Mouse (Mus musculus) liver, embryonic 14.5 days (tissue): ENCODE measurements around the gene Gadl1. TPM values are rescaled to one million over a fixed set of nuclear protein-coding genes. Genes with fewer than 3 reads are reported as not detected.

Experiments
- ATAC-seq: fragments of 200-750 bp; cut with Nextera tagmentation; 2 replicates; pipeline ENCODE4 v1.8.0; 2017; ENCODE audit warnings: moderate number of reproducible peaks, mild to moderate bottlenecking, moderate library complexity; ENCODE audit not compliant: insufficient read depth
- DNase-seq, 3 experiments: peaks; one replicate each; pipeline ENCODE4 v3.0.0-alpha.2; 2012 to 2013; ENCODE audit warnings: low read depth in 3 of 3, low spot score in 3 of 3
- H3K27ac ChIP-seq: fragments of 300-500 bp; sonication (generic); 2 replicates; pipeline ENCODE4 v1.5.1; 2014; ENCODE audit warnings: moderate library complexity, mild to moderate bottlenecking, control low read depth, inconsistent platforms
- H3K27me3 ChIP-seq: fragments of 300-500 bp; sonication (generic); 2 replicates; pipeline ENCODE4 v1.6.1; 2014; ENCODE audit warnings: mild to moderate bottlenecking, low read length, moderate library complexity; ENCODE audit not compliant: control insufficient read depth, insufficient read depth
- H3K36me3 ChIP-seq: fragments of 300-500 bp; sonication (generic); replicated peaks from 2 replicates; pipeline ENCODE4 v1.6.1; 2014; ENCODE audit warnings: low read depth; ENCODE audit not compliant: control insufficient read depth, insufficient read depth
- H3K4me1 ChIP-seq, 2 experiments: fragments of 200-500 bp in 1 of 2; fragments of 300-500 bp in 1 of 2; sonication (generic) in 1 of 2; replicated peaks; 2 replicates each; pipeline ENCODE4 v1.6.1; 2012 to 2014; ENCODE audit warnings: antibody characterized with exemption in 1 of 2, inconsistent platforms in 1 of 2, low read length in 1 of 2; ENCODE audit not compliant: control insufficient read depth in 2 of 2, insufficient read depth in 2 of 2
- H3K4me2 ChIP-seq: fragments of 300-500 bp; sonication (generic); 2 replicates; pipeline ENCODE4 v1.6.1; 2014; ENCODE audit warnings: low read depth, mild to moderate bottlenecking, control low read depth, moderate library complexity
- H3K4me3 ChIP-seq, 2 experiments: fragments of 200-500 bp in 1 of 2; fragments of 300-500 bp in 1 of 2; sonication (generic) in 1 of 2; 2 replicates each; pipeline ENCODE4 v1.5.1; 2012 to 2014; ENCODE audit warnings: low read depth in 2 of 2, low read length in 2 of 2, mild to moderate bottlenecking in 2 of 2, control low read depth in 1 of 2, inconsistent platforms in 1 of 2, moderate library complexity in 1 of 2; ENCODE audit not compliant: insufficient read depth in 1 of 2
- H3K9ac ChIP-seq: fragments of 300-500 bp; sonication (generic); replicated peaks from 2 replicates; pipeline ENCODE4 v1.6.1; 2014; ENCODE audit warnings: mild to moderate bottlenecking, control low read depth, moderate library complexity
- H3K9me3 ChIP-seq: fragments of 300-500 bp; sonication (generic); 2 replicates; pipeline ENCODE4 v1.6.1; 2016; ENCODE audit warnings: low read length, mixed read lengths; ENCODE audit not compliant: control insufficient read depth
- CTCF ChIP-seq: IDR thresholded peaks from 2 replicates; pipeline ENCODE4 v1.5.1; 2016; ENCODE audit warnings: antibody characterized with exemption, low read depth, control low read depth
- EP300 ChIP-seq: IDR thresholded peaks from 2 replicates; pipeline ENCODE4 v1.6.1; 2016; ENCODE audit warnings: antibody characterized with exemption, low read depth
- WGBS: fragments of 180-500 bp; shearing (Covaris S2); extraction: QIAGEN DNeasy Blood & Tissue Kit; methylation state at CpG from one replicate; pipeline ENCODE4 v1.1.7; 2014; ENCODE audit not compliant: insufficient replicate concordance; 5-methylcytosine and 5-hydroxymethylcytosine counted together
- polyA plus RNA-seq, 2 experiments: library from polyadenylated mRNA; depleted of rRNA in 1 of 2; stranded (reverse) in 1 of 2; unstranded in 1 of 2; fragments of >200 nt; fragmentation: Nextera tagmentation in 1 of 2; extraction: Ambion mirVana in 1 of 2; gene quantifications; 2 replicates each; pipeline versions ENCODE4 v1.2.1 to v1.2.3; 2012 to 2014

Gene Gadl1
- polyA plus RNA-seq, 2 experiments: 0.23 TPM; not detected in 1

GRCm38 (mm10) chr9:115941171-115941570, 31.9 kb downstream of the Gadl1 start:
- Histone ChIP-seq H3K27ac (no peak overlapping the region), H3K9ac (no peak overlapping the region), H3K4me2 (no peak overlapping the region), H3K4me1 (no peaks in the 10 kb centered on the region), H3K27me3 (no peaks in the 10 kb centered on the region), H3K4me3 (no peak overlapping the region), H3K36me3 (no peaks in the 10 kb centered on the region), H3K9me3 (no peaks in the 10 kb centered on the region)
- WGBS: 59% methylated on average over 8 of the region's 8 CpGs
- DNase-seq: no peak
- ATAC-seq: no peak
- TF ChIP-seq CTCF (no peak), EP300 (no peak)

- Histone ChIP-seq H3K27ac (no peak overlapping the region), H3K9ac (no peak overlapping the region), H3K4me3 (no peak overlapping the region), H3K9me3 (no peaks in the 10 kb centered on the region), H3K4me1 (no peaks in the 10 kb centered on the region), H3K4me2 (no peak overlapping the region), H3K27me3 (no peaks in the 10 kb centered on the region), H3K36me3 (no peaks in the 10 kb centered on the region)
- TF ChIP-seq CTCF: no peak
- TF ChIP-seq EP300: no peak
- WGBS: 49% methylated on average over 4 of the region's 4 CpGs
- DNase-seq (no peak), ATAC-seq (no peak)
These were observed 33.2 kb downstream of the Gadl1 start for GRCm38 (mm10) chr9:115942486-115942885.

GRCm38 (mm10) chr9:115942989-115943388, 33.7 kb downstream of the Gadl1 start:
- no peak for DNase-seq
- H3K4me3 ChIP-seq: no peak overlapping the region
- no peaks in the 10 kb centered on the region for H3K9me3 ChIP-seq
- no peak for ATAC-seq
- no peaks in the 10 kb centered on the region for H3K27me3 ChIP-seq
- H3K36me3 ChIP-seq: no peaks in the 10 kb centered on the region
- H3K4me1 ChIP-seq: no peaks in the 10 kb centered on the region
- no peak for TF ChIP-seq CTCF
- no peak for TF ChIP-seq EP300
- H3K4me2 ChIP-seq: no peak overlapping the region
- WGBS: 29% methylated on average over 7 of the region's 7 CpGs
- H3K9ac ChIP-seq: no peak overlapping the region
- H3K27ac ChIP-seq: no peak overlapping the region

- Histone ChIP-seq H3K27me3 (no peaks in the 10 kb centered on the region), H3K36me3 (no peaks in the 10 kb centered on the region), H3K27ac (no peak overlapping the region), H3K9me3 (no peaks in the 10 kb centered on the region), H3K4me3 (no peak overlapping the region), H3K4me1 (no peaks in the 10 kb centered on the region), H3K4me2 (no peak overlapping the region), H3K9ac (no peak overlapping the region)
- ATAC-seq (no peak), DNase-seq (no peak)
- TF ChIP-seq CTCF (no peak), EP300 (no peak)
- WGBS: 73% methylated on average over 10 of the region's 10 CpGs
These were observed 34.5 kb downstream of the Gadl1 start for GRCm38 (mm10) chr9:115943577-115944320.

GRCm38 (mm10) chr9:115965056-115965455, 55.8 kb downstream of the Gadl1 start:
- Histone ChIP-seq H3K4me2 (no peak overlapping the region), H3K9me3 (no peaks in the 10 kb centered on the region), H3K9ac (no peak overlapping the region), H3K36me3 (no peaks in the 10 kb centered on the region), H3K4me3 (no peak overlapping the region), H3K4me1 (no peaks in the 10 kb centered on the region), H3K27ac (no peak overlapping the region), H3K27me3 (no peaks in the 10 kb centered on the region)
- no peak for DNase-seq
- ATAC-seq: no peak
- WGBS: 66% methylated on average over 7 of the region's 7 CpGs
- TF ChIP-seq EP300 (no peak), CTCF (no peak)
